Mouse (Mus musculus) T-cell, adult 2 months (primary cell): Measurements from ENCODE around the gene Tfap2e.

Experiments used
- DNase-seq: peaks from one replicate; pipeline ENCODE4 v3.0.0; 2022; ENCODE audit warnings: low spot score

Tfap2e gene

DNA sequence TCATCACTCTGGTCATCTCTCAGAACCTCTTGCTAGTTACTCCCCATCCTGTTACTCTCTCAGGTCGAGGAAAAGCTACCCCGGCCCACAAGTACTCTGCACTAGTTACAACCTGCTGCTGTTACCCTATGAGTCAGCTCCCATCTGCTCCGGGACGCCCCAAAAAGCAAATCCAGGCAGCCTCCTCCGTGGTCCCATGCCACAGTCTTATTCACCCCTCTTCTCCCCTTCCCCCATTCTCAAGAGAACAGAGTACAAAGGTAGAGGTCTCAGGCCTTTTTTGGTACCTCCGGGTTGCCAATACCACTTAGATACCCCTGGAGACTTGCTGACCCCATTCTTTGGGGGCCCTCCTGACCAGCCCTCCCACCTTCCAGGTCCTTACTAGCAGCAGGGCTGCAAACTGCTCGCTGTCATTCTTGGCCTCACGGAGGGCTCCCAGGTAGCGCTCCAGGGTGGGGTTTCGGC is 15.6 kb upstream of the Tfap2e start:
- DNase-seq = no peak

DNA sequence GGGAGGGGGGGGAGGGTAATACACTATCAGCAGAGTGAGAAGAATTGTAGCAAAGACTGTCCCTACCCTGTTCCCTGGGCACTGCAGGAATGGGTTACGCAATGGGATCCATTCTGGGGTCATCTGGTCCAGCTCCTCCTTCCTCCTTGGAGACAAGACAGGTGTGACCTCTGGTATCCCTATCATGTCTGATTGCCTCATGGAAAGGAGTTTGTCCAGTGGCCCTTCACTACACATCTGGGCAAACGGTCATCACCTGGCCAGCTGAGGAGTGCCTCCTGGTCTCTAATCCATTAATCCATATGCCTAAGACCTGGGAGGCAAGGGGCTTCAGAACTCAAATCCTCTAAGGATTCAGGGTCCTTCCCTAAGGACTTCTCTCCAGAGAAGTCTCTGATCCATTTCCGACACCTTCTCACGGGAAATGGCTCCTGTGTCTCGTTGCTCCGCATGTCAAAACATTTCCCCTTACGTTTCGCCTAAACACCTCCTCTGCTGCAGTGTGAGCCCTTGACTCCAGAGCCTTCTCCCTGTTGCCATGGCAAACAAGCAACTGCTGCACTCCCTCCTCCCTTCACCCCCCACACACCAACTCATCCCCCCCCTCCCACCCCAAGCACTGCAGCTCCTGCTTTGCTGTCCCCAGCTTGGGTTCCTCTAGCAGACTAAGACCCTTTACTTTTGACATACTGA is 15.0 kb upstream of the Tfap2e start:
- no peak for DNase-seq

DNA sequence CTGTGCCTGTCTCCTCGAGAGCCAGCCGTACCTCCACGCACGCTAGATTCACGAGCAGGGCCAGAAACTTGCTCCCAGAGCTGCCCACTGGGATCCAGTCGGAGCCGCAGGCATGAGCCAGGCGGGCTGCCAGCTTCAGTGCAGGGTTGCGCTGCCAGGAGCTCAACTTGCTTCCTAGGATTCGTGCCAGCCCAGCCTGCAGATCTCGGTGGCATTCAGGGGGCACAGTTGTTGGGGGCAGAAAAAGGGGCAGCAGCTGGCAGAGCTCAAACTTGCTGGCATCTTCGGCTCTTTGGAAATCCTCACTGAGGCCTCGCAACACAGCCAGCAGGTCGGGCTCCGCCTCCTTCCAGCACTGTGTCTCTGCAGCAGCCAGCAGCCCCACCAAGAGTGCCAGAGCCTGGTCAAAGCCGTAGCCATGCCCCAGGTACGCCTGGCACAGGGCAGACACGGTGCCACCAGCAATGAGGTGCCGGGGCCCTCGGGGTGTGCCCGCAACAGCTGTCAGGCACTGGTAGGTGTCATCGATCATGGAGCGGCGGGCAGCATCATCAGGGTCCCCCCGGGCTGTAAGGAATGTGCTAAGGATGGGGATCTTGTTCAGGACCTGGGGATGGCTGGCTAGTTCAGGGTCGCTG is 14.1 kb upstream of the Tfap2e start:
- DNase-seq = no peak

GRCm38 (mm10) chr4:126749553-126749952 is 13.5 kb upstream of the Tfap2e start:
- DNase-seq = no peak

GRCm38 (mm10) chr4:126748381-126748780 is 12.3 kb upstream of the Tfap2e start:
- DNase-seq = no peak

- no peak for DNase-seq
Measured at GRCm38 (mm10) chr4:126746194-126746840, 10.3 kb upstream of the Tfap2e start.

- peak; percentile 55 for DNase-seq
Measured at GRCm38 (mm10) chr4:126745506-126746193, 9.6 kb upstream of the Tfap2e start.

GRCm38 (mm10) chr4:126744831-126745230 is 8.8 kb upstream of the Tfap2e start:
- no peak for DNase-seq

DNA sequence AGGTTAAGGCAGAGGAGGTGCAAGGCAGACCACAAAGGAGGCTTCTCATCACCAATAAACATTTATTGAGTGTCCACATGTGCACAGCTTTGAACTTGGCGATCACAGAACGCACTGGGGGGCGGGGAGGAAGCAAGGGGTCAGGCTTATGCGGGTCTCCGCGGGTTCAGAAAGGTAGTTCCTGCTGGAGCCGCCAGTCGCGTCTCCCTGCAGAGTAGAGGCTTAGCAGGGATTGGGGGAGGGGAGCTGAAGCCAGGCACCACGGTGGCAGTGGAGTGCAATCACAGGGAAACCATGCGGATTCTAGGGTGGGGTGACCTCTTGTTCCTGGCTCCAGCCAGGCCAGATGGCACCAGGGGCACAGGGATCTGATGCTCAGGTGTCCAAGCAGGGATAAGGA is 7.7 kb upstream of the Tfap2e start:
- DNase-seq = no peak

DNA sequence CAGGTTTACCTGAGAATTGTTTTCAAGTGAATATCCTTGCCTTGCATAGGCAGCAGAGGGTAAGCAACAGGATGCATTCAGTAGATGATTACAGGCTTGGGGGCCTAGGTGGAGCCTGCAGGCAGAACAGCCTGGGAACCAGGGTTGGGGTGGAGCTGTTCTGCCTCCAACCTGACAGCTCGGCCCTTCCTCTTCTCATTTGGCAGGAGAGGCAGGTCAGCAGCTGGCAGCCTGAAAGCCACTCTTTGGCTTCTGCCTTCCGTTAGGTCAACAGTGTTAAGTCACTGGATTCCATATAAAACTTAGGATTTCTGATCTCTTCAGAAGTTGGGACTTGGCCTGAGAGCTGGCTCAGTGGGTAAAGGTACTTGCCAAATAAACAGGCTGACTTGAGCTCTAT is 6.9 kb upstream of the Tfap2e start:
- no peak for DNase-seq

GRCm38 (mm10) chr4:126741448-126741847 is 5.4 kb upstream of the Tfap2e start:
- DNase-seq = peak; percentile 75

GRCm38 (mm10) chr4:126739966-126740676 is 4.1 kb upstream of the Tfap2e start:
- DNase-seq = no peak

- DNase-seq = no peak
Measured at GRCm38 (mm10) chr4:126735382-126736000, 549 bp downstream of the Tfap2e start.

DNA sequence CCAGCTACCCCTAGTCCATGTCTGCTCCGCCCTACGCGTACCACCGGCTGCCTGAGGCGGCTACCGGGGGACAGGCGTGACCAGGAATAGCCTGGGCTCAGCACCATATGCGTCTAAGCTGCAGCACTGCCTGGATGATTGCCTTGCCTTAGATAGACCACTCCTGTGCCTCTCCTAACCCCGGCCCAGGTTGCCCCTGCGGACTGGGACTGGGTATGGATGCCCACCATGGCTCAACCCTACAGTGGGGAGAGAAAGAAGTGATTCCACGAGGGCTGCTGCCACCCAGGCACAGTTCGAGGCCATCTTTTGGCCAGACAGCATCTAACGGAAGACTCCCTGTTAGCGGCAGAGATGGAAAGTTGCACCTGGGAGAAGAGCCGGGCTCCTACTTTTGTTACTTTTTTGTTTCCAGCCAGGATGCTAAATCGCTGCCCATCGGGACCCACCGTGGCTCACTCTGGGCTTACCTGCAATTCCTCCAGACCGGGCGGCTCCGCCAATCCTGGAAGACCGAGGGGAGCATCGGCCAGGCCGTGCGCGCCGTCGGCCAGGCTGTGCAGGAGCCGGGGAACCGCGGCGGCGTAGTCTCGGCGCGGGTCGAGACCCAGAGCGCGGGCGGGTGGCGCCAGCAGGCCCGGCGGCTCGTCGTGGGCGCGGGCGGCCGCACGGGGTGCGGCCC is 1.2 kb downstream of the Tfap2e start:
- no peak for DNase-seq

- DNase-seq = no peak
Measured at GRCm38 (mm10) chr4:126734001-126734603, 1.9 kb downstream of the Tfap2e start.

DNA sequence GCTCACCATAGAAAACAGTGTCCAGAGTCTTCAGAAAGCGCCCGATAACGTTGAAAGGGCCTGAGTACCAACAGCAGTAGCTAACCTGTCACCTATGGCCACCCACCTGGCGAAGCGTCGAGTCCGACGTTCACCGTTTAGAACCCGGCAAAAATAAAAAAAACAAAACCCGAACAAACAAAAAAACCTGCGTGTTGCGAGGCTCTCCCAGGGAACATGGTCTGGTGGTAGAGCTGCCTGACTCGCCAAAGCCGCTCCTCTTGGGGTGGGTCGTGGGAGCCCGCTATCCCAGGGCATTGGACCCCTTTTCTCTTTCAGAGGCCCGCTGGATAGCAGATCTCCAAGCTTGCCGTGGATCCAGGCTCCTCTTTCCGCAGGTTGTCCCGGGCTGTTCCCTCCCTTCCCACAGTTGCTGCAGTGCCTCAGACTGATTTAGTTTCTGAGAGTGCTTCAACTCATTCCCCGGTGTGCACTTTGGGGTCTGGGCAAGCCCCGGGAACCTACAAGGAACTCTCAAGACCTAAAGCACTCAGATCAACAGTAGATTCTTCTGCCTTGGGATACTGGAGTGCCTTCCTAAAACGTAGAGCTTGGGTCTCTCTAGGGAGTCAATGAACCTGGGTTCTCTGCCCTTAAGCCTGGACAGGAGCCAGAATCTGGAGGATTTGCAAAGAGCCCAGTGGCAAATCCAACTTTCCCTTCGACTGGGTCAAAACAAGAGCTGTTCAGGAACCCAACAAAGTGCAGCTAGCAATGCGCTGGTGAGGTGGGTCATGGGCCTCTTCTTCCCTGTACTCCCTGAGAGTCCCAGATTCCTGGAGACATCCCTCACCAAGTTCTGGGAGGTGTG is 3.3 kb downstream of the Tfap2e start:
- no peak for DNase-seq

GRCm38 (mm10) chr4:126732111-126732510 is 3.9 kb downstream of the Tfap2e start:
- DNase-seq = no peak

DNA sequence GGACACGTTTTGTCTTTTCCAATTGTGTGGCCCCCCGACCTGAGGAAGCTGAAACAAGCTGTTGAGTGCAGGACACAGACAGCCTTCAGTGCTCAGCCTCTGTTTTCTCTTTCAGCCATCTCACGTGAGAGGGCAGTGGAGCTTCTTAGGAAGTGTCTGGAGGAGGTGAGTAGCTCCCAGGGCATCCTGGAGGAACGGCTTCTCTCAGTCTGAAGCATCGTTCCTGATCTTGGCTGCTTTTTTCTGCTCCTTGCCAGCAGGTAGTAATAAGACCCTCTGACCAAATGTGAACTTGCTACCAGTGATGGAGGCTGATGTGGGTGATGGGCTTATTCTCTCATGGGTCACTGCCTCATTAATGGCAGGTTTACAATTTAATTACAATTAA is 28.6 kb downstream of the Tfap2e start:
- no peak for DNase-seq

- DNase-seq = no peak
Measured at GRCm38 (mm10) chr4:126706630-126707438, 29.2 kb downstream of the Tfap2e start.
